Mouse (Mus musculus) ovary, postnatal 36 days (tissue): Measurements from ENCODE around the gene Klhdc8a.
"Not testable (repeated sequence)": the region's sequence is repeated elsewhere in the genome, so short reads cannot be mapped to it uniquely, and the experiment has no call there.

Experiments used
- DNase-seq: peaks from one replicate; pipeline ENCODE4 v3.0.0; 2022; ENCODE audit warnings: low spot score, mixed read lengths

Gene Klhdc8a

GRCm38 (mm10) chr1:132345514-132345913 is 47.1 kb downstream of the Klhdc8a start:
- no peak for DNase-seq

- peak; percentile 36 for DNase-seq
Observed at GRCm38 (mm10) chr1:132346134-132346851, 47.9 kb downstream of the Klhdc8a start.

- DNase-seq = no peak
Observed at GRCm38 (mm10) chr1:132346951-132347350, 48.5 kb downstream of the Klhdc8a start.

- DNase-seq = no peak
Observed at GRCm38 (mm10) chr1:132348401-132348800, 50.0 kb downstream of the Klhdc8a start.

- DNase-seq = not testable (repeated sequence)
Observed at GRCm38 (mm10) chr1:132349049-132349448, 50.6 kb downstream of the Klhdc8a start.

- DNase-seq = not testable (repeated sequence)
Observed at GRCm38 (mm10) chr1:132349601-132350000, 51.2 kb downstream of the Klhdc8a start.

GRCm38 (mm10) chr1:132351058-132351457 is 52.6 kb downstream of the Klhdc8a start:
- no peak for DNase-seq

- DNase-seq = no peak
Observed at GRCm38 (mm10) chr1:132353389-132353788, 55.0 kb downstream of the Klhdc8a start.

- DNase-seq = no peak
Observed at GRCm38 (mm10) chr1:132354234-132354633, 55.8 kb downstream of the Klhdc8a start.

GRCm38 (mm10) chr1:132355162-132355601 is 56.8 kb downstream of the Klhdc8a start:
- no peak for DNase-seq

- DNase-seq = peak; percentile 81
Observed at GRCm38 (mm10) chr1:132355841-132356242, 57.4 kb downstream of the Klhdc8a start.

GRCm38 (mm10) chr1:132356841-132357240 is 58.4 kb downstream of the Klhdc8a start:
- no peak for DNase-seq
